8 mouse cellular contexts compared by ENCODE assay signal in the genomic region with DNA sequence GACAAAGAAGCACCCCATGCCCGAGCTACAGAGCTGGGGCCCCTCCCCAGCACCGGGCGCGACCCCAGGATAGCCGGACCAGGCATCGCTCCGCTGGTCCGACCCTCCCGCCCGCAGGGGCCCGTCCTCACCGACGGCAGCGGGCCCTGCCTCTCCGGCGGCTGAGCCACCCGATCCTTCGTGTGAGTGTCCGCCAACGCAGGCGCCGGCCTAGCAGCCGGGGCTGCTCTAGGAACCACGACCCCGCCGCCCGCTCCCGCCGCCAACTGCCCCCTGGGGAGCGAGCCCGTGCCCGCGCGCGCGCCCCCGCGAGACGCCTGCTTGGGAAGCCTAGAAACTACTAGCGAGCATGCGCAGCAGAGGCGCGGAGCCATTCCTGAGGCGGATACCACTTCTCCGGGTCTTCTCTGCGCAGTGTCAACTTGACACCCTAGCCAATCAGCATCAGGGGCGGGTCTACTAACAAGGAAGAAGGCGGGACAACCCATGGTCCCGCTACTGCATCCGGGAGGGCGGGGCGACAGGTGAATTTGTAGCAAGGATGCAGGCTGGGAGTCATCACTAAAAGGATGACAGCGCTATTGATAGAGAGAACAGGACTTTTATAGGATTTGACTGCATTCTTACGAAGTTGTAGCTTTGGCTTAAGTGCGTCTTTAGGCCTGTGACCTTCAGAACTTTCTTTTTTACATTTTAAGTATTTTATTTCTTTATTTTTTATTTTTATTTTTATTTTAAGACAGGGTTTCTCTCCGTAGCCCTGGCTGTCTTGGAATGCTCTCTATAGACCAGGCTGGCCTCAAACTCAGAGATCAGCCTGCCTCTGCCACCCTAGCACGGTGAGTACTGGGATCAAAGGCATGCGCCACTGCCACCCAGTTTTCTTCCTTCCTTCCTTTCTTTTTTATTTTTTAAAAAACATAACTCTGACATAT. TPM values are rescaled to one million over a fixed set of nuclear protein-coding genes. Genes with fewer than 3 reads are reported as not detected.
DNase-seq lines count a peak whose midpoint lies in the region; ATAC-seq lines count a peak whose summit lies in the region.

A gene (minus strand): TSS at position 319 of the 935 bp plus-strand sequence.

- DNase-seq in c-Kit-negative CD71-positive TER-119-positive erythroid progenitor cells, embryonic 14.5 days (ENCODE audit: low read depth, low spot score), result peak; percentile 92
- peak; percentile 98 for DNase-seq in fibroblast of lung, adult 2 months (ENCODE audit: low read depth)
- DNase-seq in kidney, postnatal 14 days, result peak; percentile 99
- DNase-seq in liver, embryonic 13.5 days, result peak; percentile 94
- peak; percentile 100 for DNase-seq in neural tube, embryonic 10.5 days (ENCODE audit: extremely low spot score, low spot score)

- H3K27ac ChIP-seq in heart, embryonic 14.5 days (replicated peaks in 1 of 2; ENCODE audit: control insufficient read depth in 1 of 2, insufficient read depth in 1 of 2, low read depth in 2 of 2, low read length in 2 of 2), result peak within 1 kb of the TSS; percentile 74 to 76
- peak within 1 kb of the TSS; percentile 77 for H3K27ac ChIP-seq in liver, embryonic 13.5 days
- peak within 1 kb of the TSS; percentile 79; the same call in 1 of the 2 replicates for H3K27ac ChIP-seq in stomach, embryonic 16.5 days (ENCODE audit: low read length)

- H3K9ac ChIP-seq in heart, embryonic 14.5 days (ENCODE audit: low read length), result peak within 1 kb of the TSS; percentile 85
- H3K9ac ChIP-seq in liver, embryonic 13.5 days, result peak within 1 kb of the TSS; percentile 96
- peak within 1 kb of the TSS; percentile 98 for H3K9ac ChIP-seq in stomach, embryonic 16.5 days (ENCODE audit: low read length)

- WGBS in heart, embryonic 14.5 days, result 4% methylated on average over 58 of the region's 58 CpGs
- 3% methylated on average over 57 of the region's 58 CpGs for WGBS in liver, embryonic 13.5 days (ENCODE audit: insufficient replicate concordance)
- 3% methylated on average over 57 of the region's 58 CpGs for WGBS in stomach, embryonic 16.5 days

- no peaks in the 10 kb centered on the region for H3K9me3 ChIP-seq in heart, embryonic 14.5 days (ENCODE audit: control insufficient read depth, low read length)
- no peaks in the 10 kb centered on the region for H3K9me3 ChIP-seq in liver, embryonic 13.5 days (replicated peaks)
- H3K9me3 ChIP-seq in stomach, embryonic 16.5 days (replicated peaks; ENCODE audit: control insufficient read depth, low read length), result no peaks in the 10 kb centered on the region

- no peaks in the 10 kb centered on the region for H3K27me3 ChIP-seq in heart, embryonic 14.5 days (ENCODE audit: control insufficient read depth, insufficient read depth, low read length)
- H3K27me3 ChIP-seq in liver, embryonic 13.5 days, result no peaks in the 10 kb centered on the region
- no peaks in the 10 kb centered on the region for H3K27me3 ChIP-seq in stomach, embryonic 16.5 days (ENCODE audit: control insufficient read depth, insufficient read depth, low read length)

- ATAC-seq in CD4-positive, CD25-positive, alpha-beta regulatory T cell, adult 4 months, result peak; percentile 95
- peak; percentile 97 for ATAC-seq in heart, embryonic 14.5 days (ENCODE audit: insufficient number of reproducible peaks, insufficient read depth, low FRiP score, low read depth)
- peak; percentile 97 for ATAC-seq in liver, embryonic 13.5 days (ENCODE audit: low read depth)
- ATAC-seq in stomach, embryonic 16.5 days (ENCODE audit: insufficient read depth, low FRiP score), result peak; percentile 99

- peak within 1 kb of the TSS; percentile 84 for H3K4me2 ChIP-seq in heart, embryonic 14.5 days (ENCODE audit: low read length)
- H3K4me2 ChIP-seq in liver, embryonic 13.5 days, result peak within 1 kb of the TSS; percentile 93
- H3K4me2 ChIP-seq in stomach, embryonic 16.5 days (ENCODE audit: low read depth, low read length), result peak within 1 kb of the TSS; percentile 90

- H3K4me3 ChIP-seq in heart, embryonic 14.5 days (ENCODE audit: control insufficient read depth in 1 of 2, insufficient read depth in 1 of 2, low read depth in 1 of 2, low read length in 2 of 2), result peak within 1 kb of the TSS; percentile 68 to 95
- H3K4me3 ChIP-seq in liver, embryonic 13.5 days (replicated peaks), result peak within 1 kb of the TSS; percentile 96
- H3K4me3 ChIP-seq in stomach, embryonic 16.5 days (replicated peaks; ENCODE audit: low read length), result peak within 1 kb of the TSS; percentile 94

- H3K36me3 ChIP-seq in heart, embryonic 14.5 days (ENCODE audit: control insufficient read depth, insufficient read depth, low read length), result peaks cover 8% of the 10 kb centered on the region; the same call in 1 of the 2 replicates
- H3K36me3 ChIP-seq in liver, embryonic 13.5 days, result no peaks in the 10 kb centered on the region
- no peaks in the 10 kb centered on the region for H3K36me3 ChIP-seq in stomach, embryonic 16.5 days (ENCODE audit: control insufficient read depth, insufficient read depth, low read length)

- peaks cover 3 to 9% of the 10 kb centered on the region in 2 experiments; a peak in 3 of 4 replicates for H3K4me1 ChIP-seq in heart, embryonic 14.5 days (ENCODE audit: control insufficient read depth in 2 of 2, insufficient read depth in 2 of 2, low read length in 2 of 2)
- peaks cover 25% of the 10 kb centered on the region for H3K4me1 ChIP-seq in liver, embryonic 13.5 days (replicated peaks)
- 0 out of 2 replicates have a peak, but pooled peaks cover 4% of the 10 kb centered on the region for H3K4me1 ChIP-seq in stomach, embryonic 16.5 days (ENCODE audit: control insufficient read depth, insufficient read depth, low read length)

RNA-seq across cellular contexts. Expression of the gene that starts here (rescaled TPM):
- polyA plus RNA-seq in CD4-positive, CD25-positive, alpha-beta regulatory T cell, adult 4 months (2017; shearing (Covaris generic)), result 10 to 100 TPM; 15.1 to 21.4 TPM
- 42.4 TPM in 2 replicates for polyA plus RNA-seq in heart, embryonic 14.5 days (2014; fragmentation: Nextera tagmentation; extraction: Ambion mirVana)
- polyA plus RNA-seq in liver, embryonic 13.5 days (2015; fragmentation: Nextera tagmentation; extraction: Ambion mirVana), result 12.6 and 13.0 TPM in 2 replicates
- polyA plus RNA-seq in stomach, embryonic 16.5 days (2015; fragmentation: Nextera tagmentation; extraction: Ambion mirVana), result 43.3 and 47.0 TPM in 2 replicates

Comparison
In these comparisons a context has a peak if more than half of its experiments do, and no peak if none do; other contexts are left out.
1. Peak in every context shown above with its lines: DNase-seq, ATAC-seq, H3K4me3 ChIP-seq and H3K27ac ChIP-seq.